Mouse (Mus musculus): ENCODE results near the gene Ift22.
"Not testable (repeated sequence)": the region's sequence is repeated elsewhere in the genome, so short reads cannot be mapped to it uniquely, and the experiment has no call there.

The Ift22 gene

GRCm38 (mm10) chr5:136945084-136945483 lies 37.1 kb downstream of the Ift22 start:
- DNase-seq (ENCODE audit: low read depth in 1 of 2, low spot score in 2 of 2) = no peak

GRCm38 (mm10) chr5:136947874-136948273 lies 39.9 kb downstream of the Ift22 start:
- DNase-seq (ENCODE audit: low read depth in 1 of 2, low spot score in 2 of 2) = no peak

- not testable (repeated sequence) for DNase-seq (ENCODE audit: low read depth in 1 of 2, low spot score in 2 of 2)
Observed at GRCm38 (mm10) chr5:136949551-136950336, 41.8 kb downstream of the Ift22 start.

GRCm38 (mm10) chr5:136950521-136950920 lies 42.6 kb downstream of the Ift22 start:
- no peak for DNase-seq (ENCODE audit: low read depth in 1 of 2, low spot score in 2 of 2)

GRCm38 (mm10) chr5:136952153-136952552 lies 44.2 kb downstream of the Ift22 start:
- DNase-seq (ENCODE audit: low read depth in 1 of 2, low spot score in 2 of 2) = no peak

GRCm38 (mm10) chr5:136953015-136953414 lies 45.1 kb downstream of the Ift22 start, which contains the start of gene Fis1:
TSS of gene Fis1 (plus strand) at chr5:136953275.
- peak; percentile 71 to 77 for DNase-seq (ENCODE audit: low read depth in 1 of 2, low spot score in 2 of 2)

- DNase-seq (ENCODE audit: low read depth in 1 of 2, low spot score in 2 of 2) = peak; percentile 35 to 37
Observed at GRCm38 (mm10) chr5:136953440-136953951, 45.5 kb downstream of the Ift22 start.

- DNase-seq (ENCODE audit: low read depth in 1 of 2, low spot score in 2 of 2) = no peak
Observed at GRCm38 (mm10) chr5:136955622-136956021, 47.7 kb downstream of the Ift22 start.

GRCm38 (mm10) chr5:136957250-136957649 lies 49.3 kb downstream of the Ift22 start:
- DNase-seq (ENCODE audit: low read depth in 1 of 2, low spot score in 2 of 2) = no peak

- DNase-seq (ENCODE audit: low read depth in 1 of 2, low spot score in 2 of 2) = no peak
Observed at GRCm38 (mm10) chr5:136958991-136959605, 51.1 kb downstream of the Ift22 start.

- DNase-seq (ENCODE audit: low read depth in 1 of 2, low spot score in 2 of 2) = no peak
Observed at GRCm38 (mm10) chr5:136960053-136960452, 52.1 kb downstream of the Ift22 start.

GRCm38 (mm10) chr5:136961334-136961982 lies 53.5 kb downstream of the Ift22 start:
- DNase-seq (ENCODE audit: low read depth in 1 of 2, low spot score in 2 of 2) = no peak

- peak; percentile 72 to 84 for DNase-seq (ENCODE audit: low read depth in 1 of 2, low spot score in 2 of 2)
Observed at GRCm38 (mm10) chr5:136961983-136962461, 54.1 kb downstream of the Ift22 start.

- peak in 1 of 2 experiments; percentile 72 for DNase-seq (ENCODE audit: low read depth in 1 of 2, low spot score in 2 of 2)
Observed at GRCm38 (mm10) chr5:136962501-136962900, 54.6 kb downstream of the Ift22 start.

GRCm38 (mm10) chr5:136962966-136963540 lies 55.1 kb downstream of the Ift22 start:
- DNase-seq (ENCODE audit: low read depth in 1 of 2, low spot score in 2 of 2) = no peak

Data from monocyte, adult 2 months (primary cell).